Mouse (Mus musculus): ENCODE data around the gene Dmpk. TPM values are rescaled to one million over a fixed set of nuclear protein-coding genes. Genes with fewer than 3 reads are reported as not detected.

Gene Dmpk
- total and polyA plus RNA-seq, 3 experiments = 0.30 to 0.56 (median 0.36) TPM

GRCm38 (mm10) chr7:19137380-19137779 is 53.7 kb downstream of the Dmpk start (continued):
- TF ChIP-seq ZC3H11A (IDR thresholded peaks at IDR 0.05; ENCODE audit: low read depth, low read length) (no peak), JUN (IDR thresholded peaks at IDR 0.05; ENCODE audit: insufficient read depth, low read depth, low read length) (no peak), ZNF384 (IDR thresholded peaks at IDR 0.05; ENCODE audit: low read depth, low read length) (peak; percentile 88), GABPA (IDR thresholded peaks at IDR 0.05; ENCODE audit: insufficient replicate concordance, low read depth, low read length) (no peak), MEF2A (IDR thresholded peaks at IDR 0.05; ENCODE audit: borderline replicate concordance, low read depth, low read length) (no peak), NELFE (IDR thresholded peaks at IDR 0.05; ENCODE audit: low read depth, low read length) (no peak), CHD1 (IDR thresholded peaks at IDR 0.05; ENCODE audit: low read depth, low read length) (no peak), MXI1 (IDR thresholded peaks at IDR 0.05; ENCODE audit: low read depth, low read length) (no peak), PAX5 (IDR thresholded peaks at IDR 0.05; ENCODE audit: low read length) (no peak)

Other genes with a start within 250 kb of the Dmpk start
Only the 20 nearest of the 24 such genes appear.
- gene Ccdc61, start 173.4 kb upstream of the Dmpk start, total RNA-seq (2012; rRNA removed) = 16.3 and 17.4 TPM in 2 replicates
- gene Ccdc61, start 173.4 kb upstream of the Dmpk start, total RNA-seq (2014; rRNA removed) = 11.7 and 11.9 TPM in 2 replicates
- gene Ccdc61, start 173.4 kb upstream of the Dmpk start, polyA plus RNA-seq (2012; ENCODE audit: insufficient read length, low read depth) = 13.2 and 27.3 TPM in 2 replicates
- 0.04 TPM in 2 replicates for gene Nova2, start 158.0 kb upstream of the Dmpk start, total RNA-seq (2012; rRNA removed)
- gene Nova2, start 158.0 kb upstream of the Dmpk start, total RNA-seq (2014; rRNA removed) = not detected in 2 replicates
- gene Nova2, start 158.0 kb upstream of the Dmpk start, polyA plus RNA-seq (2012; ENCODE audit: insufficient read length, low read depth) = not detected in 2 replicates
- not detected in 2 replicates for gene Nanos2, start 96.4 kb upstream of the Dmpk start, total RNA-seq (2012; rRNA removed)
- not detected in 2 replicates for gene Nanos2, start 96.4 kb upstream of the Dmpk start, total RNA-seq (2014; rRNA removed)
- not detected in 2 replicates for gene Nanos2, start 96.4 kb upstream of the Dmpk start, polyA plus RNA-seq (2012; ENCODE audit: insufficient read length, low read depth)
- gene Mypop, start 92.6 kb upstream of the Dmpk start, total RNA-seq (2012; rRNA removed) = 2.5 and 2.8 TPM in 2 replicates
- 1.2 and 1.3 TPM in 2 replicates for gene Mypop, start 92.6 kb upstream of the Dmpk start, total RNA-seq (2014; rRNA removed)
- 4.1 and 4.7 TPM in 2 replicates for gene Mypop, start 92.6 kb upstream of the Dmpk start, polyA plus RNA-seq (2012; ENCODE audit: insufficient read length, low read depth)
- gene Irf2bp1, start 79.8 kb upstream of the Dmpk start, total RNA-seq (2012; rRNA removed) = 11.8 and 12.8 TPM in 2 replicates
- gene Irf2bp1, start 79.8 kb upstream of the Dmpk start, total RNA-seq (2014; rRNA removed) = 3.7 and 4.9 TPM in 2 replicates
- gene Irf2bp1, start 79.8 kb upstream of the Dmpk start, polyA plus RNA-seq (2012; ENCODE audit: insufficient read length, low read depth) = 6.6 and 7.1 TPM in 2 replicates
- gene Foxa3, start 60.3 kb upstream of the Dmpk start, total RNA-seq (2012; rRNA removed) = 0.08 TPM in 1 of 2 replicates, not detected in the other
- gene Foxa3, start 60.3 kb upstream of the Dmpk start, total RNA-seq (2014; rRNA removed) = not detected in 2 replicates
- gene Foxa3, start 60.3 kb upstream of the Dmpk start, polyA plus RNA-seq (2012; ENCODE audit: insufficient read length, low read depth) = not detected in 2 replicates
- 129 and 141 TPM in 2 replicates for gene Sympk, start 59.5 kb upstream of the Dmpk start, total RNA-seq (2012; rRNA removed)
- 42.0 and 43.7 TPM in 2 replicates for gene Sympk, start 59.5 kb upstream of the Dmpk start, total RNA-seq (2014; rRNA removed)
- 97.4 and 111 TPM in 2 replicates for gene Sympk, start 59.5 kb upstream of the Dmpk start, polyA plus RNA-seq (2012; ENCODE audit: insufficient read length, low read depth)
- 0.17 and 0.25 TPM in 2 replicates for gene Rsph6a, start 29.2 kb upstream of the Dmpk start, total RNA-seq (2012; rRNA removed)
- not detected in 2 replicates for gene Rsph6a, start 29.2 kb upstream of the Dmpk start, total RNA-seq (2014; rRNA removed)
- gene Rsph6a, start 29.2 kb upstream of the Dmpk start, polyA plus RNA-seq (2012; ENCODE audit: insufficient read length, low read depth) = not detected in 2 replicates
- gene Dmwd, start 7.6 kb upstream of the Dmpk start, total RNA-seq (2012; rRNA removed) = not detected in 2 replicates
- not detected in 2 replicates for gene Dmwd, start 7.6 kb upstream of the Dmpk start, total RNA-seq (2014; rRNA removed)
- gene Dmwd, start 7.6 kb upstream of the Dmpk start, polyA plus RNA-seq (2012; ENCODE audit: insufficient read length, low read depth) = not detected in 2 replicates
- gene Six5, start 10.7 kb downstream of the Dmpk start, total RNA-seq (2012; rRNA removed) = 1.3 and 1.8 TPM in 2 replicates
- 0.16 TPM in 2 replicates for gene Six5, start 10.7 kb downstream of the Dmpk start, total RNA-seq (2014; rRNA removed)
- gene Six5, start 10.7 kb downstream of the Dmpk start, polyA plus RNA-seq (2012; ENCODE audit: insufficient read length, low read depth) = 0.25 and 0.33 TPM in 2 replicates
- 0.08 TPM in 1 of 2 replicates, not detected in the other for gene Gm4969, start 34.5 kb downstream of the Dmpk start, total RNA-seq (2012; rRNA removed)
- gene Gm4969, start 34.5 kb downstream of the Dmpk start, total RNA-seq (2014; rRNA removed) = not detected in 2 replicates
- gene Gm4969, start 34.5 kb downstream of the Dmpk start, polyA plus RNA-seq (2012; ENCODE audit: insufficient read length, low read depth) = not detected in 2 replicates
- gene Fbxo46, start 36.0 kb downstream of the Dmpk start, total RNA-seq (2012; rRNA removed) = 11.6 and 12.5 TPM in 2 replicates
- gene Fbxo46, start 36.0 kb downstream of the Dmpk start, total RNA-seq (2014; rRNA removed) = 3.5 and 4.0 TPM in 2 replicates
- gene Fbxo46, start 36.0 kb downstream of the Dmpk start, polyA plus RNA-seq (2012; ENCODE audit: insufficient read length, low read depth) = 4.8 and 6.1 TPM in 2 replicates
- 9.3 and 9.8 TPM in 2 replicates for gene Qpctl, start 65.4 kb downstream of the Dmpk start, total RNA-seq (2012; rRNA removed)
- 5.1 and 5.2 TPM in 2 replicates for gene Qpctl, start 65.4 kb downstream of the Dmpk start, total RNA-seq (2014; rRNA removed)
- gene Qpctl, start 65.4 kb downstream of the Dmpk start, polyA plus RNA-seq (2012; ENCODE audit: insufficient read length, low read depth) = 9.2 and 9.6 TPM in 2 replicates
- gene Snrpd2, start 65.9 kb downstream of the Dmpk start, total RNA-seq (2012; rRNA removed) = 348 and 408 TPM in 2 replicates
- gene Snrpd2, start 65.9 kb downstream of the Dmpk start, total RNA-seq (2014; rRNA removed) = 178 and 213 TPM in 2 replicates
- gene Snrpd2, start 65.9 kb downstream of the Dmpk start, polyA plus RNA-seq (2012; ENCODE audit: insufficient read length, low read depth) = 177 and 193 TPM in 2 replicates
- 0.04 TPM in 1 of 2 replicates, not detected in the other for gene Gipr, start 82.3 kb downstream of the Dmpk start, total RNA-seq (2012; rRNA removed)
- not detected in 2 replicates for gene Gipr, start 82.3 kb downstream of the Dmpk start, total RNA-seq (2014; rRNA removed)
- gene Gipr, start 82.3 kb downstream of the Dmpk start, polyA plus RNA-seq (2012; ENCODE audit: insufficient read length, low read depth) = 0.11 and 0.12 TPM in 2 replicates
- gene Eml2, start 92.6 kb downstream of the Dmpk start, total RNA-seq (2012; rRNA removed) = 32.4 and 52.4 TPM in 2 replicates
- 12.3 and 15.6 TPM in 2 replicates for gene Eml2, start 92.6 kb downstream of the Dmpk start, total RNA-seq (2014; rRNA removed)
- 29.1 and 30.8 TPM in 2 replicates for gene Eml2, start 92.6 kb downstream of the Dmpk start, polyA plus RNA-seq (2012; ENCODE audit: insufficient read length, low read depth)
- 0.04 and 0.08 TPM in 2 replicates for gene Gpr4, start 128.7 kb downstream of the Dmpk start, total RNA-seq (2012; rRNA removed)
- not detected in 2 replicates for gene Gpr4, start 128.7 kb downstream of the Dmpk start, total RNA-seq (2014; rRNA removed)
- 0.14 and 0.31 TPM in 2 replicates for gene Gpr4, start 128.7 kb downstream of the Dmpk start, polyA plus RNA-seq (2012; ENCODE audit: insufficient read length, low read depth)
- gene Opa3, start 144.5 kb downstream of the Dmpk start, total RNA-seq (2012; rRNA removed) = 11.9 and 15.7 TPM in 2 replicates
- gene Opa3, start 144.5 kb downstream of the Dmpk start, total RNA-seq (2014; rRNA removed) = 8.6 and 9.4 TPM in 2 replicates
- gene Opa3, start 144.5 kb downstream of the Dmpk start, polyA plus RNA-seq (2012; ENCODE audit: insufficient read length, low read depth) = 20.0 and 21.2 TPM in 2 replicates
- gene Vasp, start 188.0 kb downstream of the Dmpk start, total RNA-seq (2012; rRNA removed) = 109 and 114 TPM in 2 replicates
- 122 and 125 TPM in 2 replicates for gene Vasp, start 188.0 kb downstream of the Dmpk start, total RNA-seq (2014; rRNA removed)
- gene Vasp, start 188.0 kb downstream of the Dmpk start, polyA plus RNA-seq (2012; ENCODE audit: insufficient read length, low read depth) = 191 and 240 TPM in 2 replicates
- not detected in 2 replicates for gene Ppm1n, start 196.2 kb downstream of the Dmpk start, total RNA-seq (2012; rRNA removed)
- not detected in 2 replicates for gene Ppm1n, start 196.2 kb downstream of the Dmpk start, total RNA-seq (2014; rRNA removed)
- not detected in 2 replicates for gene Ppm1n, start 196.2 kb downstream of the Dmpk start, polyA plus RNA-seq (2012; ENCODE audit: insufficient read length, low read depth)

Data from CH12.LX (cell line).